31 mouse cellular contexts compared by ENCODE assay signal in genomic region chr10:27307444-27307843, GRCm38 (mm10).
DNase-seq lines count a peak whose midpoint lies in the region; ATAC-seq and TF ChIP-seq lines count a peak whose summit lies in the region.
"Had no signal": no experiment of that assay in that cellular context is flagged by ENCODE, and none has a peak within 500 bp of the region (broad histone marks: within the 10 kb centered on the region; RNA-seq: fewer than 3 reads in every experiment).

No protein-coding gene starts in this region.

- no peaks in the 10 kb centered on the region for H3K27me3 ChIP-seq in hindbrain, embryonic 12.5 days
- H3K27me3 ChIP-seq in hindbrain, postnatal 0 days (ENCODE audit: insufficient read depth, low read length) = no peaks in the 10 kb centered on the region
- H3K27me3 ChIP-seq in hindbrain, embryonic 13.5 days = no peaks in the 10 kb centered on the region
- no peaks in the 10 kb centered on the region for H3K27me3 ChIP-seq in neural tube, embryonic 14.5 days (ENCODE audit: control insufficient read depth, insufficient read depth, low read length)
- no peaks in the 10 kb centered on the region for H3K27me3 ChIP-seq in liver, embryonic 12.5 days (replicated peaks)
- H3K27me3 ChIP-seq: CH12.LX; embryonic facial prominence, embryonic 12.5 days; limb, embryonic 15.5 days had no signal

- H3K4me2 ChIP-seq in hindbrain, embryonic 12.5 days (replicated peaks) = no peak overlapping the region
- no peak overlapping the region for H3K4me2 ChIP-seq in hindbrain, postnatal 0 days (ENCODE audit: low read depth, low read length)
- H3K4me2 ChIP-seq in hindbrain, embryonic 13.5 days = no peak overlapping the region
- no peak overlapping the region for H3K4me2 ChIP-seq in neural tube, embryonic 14.5 days (ENCODE audit: low read depth, low read length)
- H3K4me2 ChIP-seq in liver, embryonic 12.5 days = no peak overlapping the region
- H3K4me2 ChIP-seq: embryonic facial prominence, embryonic 12.5 days; limb, embryonic 15.5 days; lung, embryonic 14.5 days had no signal

- H3K4me1 ChIP-seq in hindbrain, embryonic 12.5 days = no peaks in the 10 kb centered on the region
- no peaks in the 10 kb centered on the region for H3K4me1 ChIP-seq in hindbrain, postnatal 0 days (ENCODE audit: insufficient read depth, low read length)
- no peaks in the 10 kb centered on the region for H3K4me1 ChIP-seq in hindbrain, embryonic 13.5 days (replicated peaks)
- H3K4me1 ChIP-seq in neural tube, embryonic 14.5 days (ENCODE audit: control insufficient read depth, insufficient read depth, low read length) = no peaks in the 10 kb centered on the region
- no peaks in the 10 kb centered on the region for H3K4me1 ChIP-seq in liver, embryonic 12.5 days
- H3K4me1 ChIP-seq: embryonic facial prominence, embryonic 12.5 days; forebrain, embryonic 10.5 days; heart, embryonic 10.5 days; limb, embryonic 10.5 days; limb, embryonic 15.5 days had no signal

- ATAC-seq in hindbrain, embryonic 12.5 days (ENCODE audit: low FRiP score) = peak; percentile 74
- ATAC-seq in hindbrain, postnatal 0 days = no peak
- peak; percentile 66; the same call in 1 of the 2 replicates for ATAC-seq in hindbrain, embryonic 13.5 days (ENCODE audit: low FRiP score)
- ATAC-seq in neural tube, embryonic 14.5 days (ENCODE audit: low read depth) = peak; percentile 71; the same call in 1 of the 2 replicates
- ATAC-seq in liver, embryonic 12.5 days = no peak
- ATAC-seq: inflammation-experienced regulatory T-cells, adult 6 months had no signal

- no peaks in the 10 kb centered on the region for H3K9me3 ChIP-seq in hindbrain, embryonic 12.5 days (replicated peaks)
- no peaks in the 10 kb centered on the region for H3K9me3 ChIP-seq in hindbrain, postnatal 0 days (ENCODE audit: low read length)
- H3K9me3 ChIP-seq in hindbrain, embryonic 13.5 days = no peaks in the 10 kb centered on the region
- H3K9me3 ChIP-seq in neural tube, embryonic 14.5 days (ENCODE audit: control insufficient read depth, low read length) = no peaks in the 10 kb centered on the region
- H3K9me3 ChIP-seq in liver, embryonic 12.5 days (replicated peaks) = no peaks in the 10 kb centered on the region
- H3K9me3 ChIP-seq: embryonic facial prominence, embryonic 12.5 days; forebrain, embryonic 10.5 days; heart, embryonic 10.5 days; limb, embryonic 10.5 days; limb, embryonic 15.5 days had no signal

- no peak for TF ChIP-seq CTCF in hindbrain, postnatal 0 days (IDR thresholded peaks at IDR 0.05; ENCODE audit: low read depth)

- H3K27ac ChIP-seq in hindbrain, embryonic 12.5 days = no peak overlapping the region
- no peak overlapping the region for H3K27ac ChIP-seq in hindbrain, postnatal 0 days
- no peak overlapping the region for H3K27ac ChIP-seq in hindbrain, embryonic 13.5 days
- H3K27ac ChIP-seq in neural tube, embryonic 14.5 days (ENCODE audit: low read depth, low read length) = no peak overlapping the region
- H3K27ac ChIP-seq in liver, embryonic 12.5 days = no peak overlapping the region
- H3K27ac ChIP-seq: embryonic facial prominence, embryonic 12.5 days; forebrain, embryonic 10.5 days; heart, embryonic 10.5 days; limb, embryonic 10.5 days; limb, embryonic 15.5 days; liver, embryonic 14.5 days; stomach, postnatal 0 days had no signal

- WGBS in hindbrain, embryonic 12.5 days = 78% methylated on average over 8 of the region's 8 CpGs
- WGBS in hindbrain, postnatal 0 days = 71% methylated on average over 8 of the region's 8 CpGs
- WGBS in hindbrain, embryonic 13.5 days = 61% methylated on average over 8 of the region's 8 CpGs
- WGBS in neural tube, embryonic 14.5 days = 69% methylated on average over 8 of the region's 8 CpGs
- WGBS in liver, embryonic 12.5 days (ENCODE audit: insufficient replicate concordance) = 70% methylated on average over 8 of the region's 8 CpGs

- no peak overlapping the region for H3K9ac ChIP-seq in hindbrain, embryonic 12.5 days
- no peak overlapping the region for H3K9ac ChIP-seq in hindbrain, postnatal 0 days (replicated peaks; ENCODE audit: low read length)
- H3K9ac ChIP-seq in hindbrain, embryonic 13.5 days = no peak overlapping the region
- no peak overlapping the region for H3K9ac ChIP-seq in neural tube, embryonic 14.5 days (replicated peaks; ENCODE audit: low read depth, low read length)
- no peak overlapping the region for H3K9ac ChIP-seq in liver, embryonic 12.5 days
- H3K9ac ChIP-seq: embryonic facial prominence, embryonic 12.5 days; limb, embryonic 15.5 days; liver, embryonic 14.5 days; lung, embryonic 14.5 days had no signal

- H3K36me3 ChIP-seq in hindbrain, embryonic 12.5 days = no peaks in the 10 kb centered on the region
- H3K36me3 ChIP-seq in hindbrain, postnatal 0 days (ENCODE audit: insufficient read depth, low read length) = no peaks in the 10 kb centered on the region
- H3K36me3 ChIP-seq in hindbrain, embryonic 13.5 days = no peaks in the 10 kb centered on the region
- no peaks in the 10 kb centered on the region for H3K36me3 ChIP-seq in neural tube, embryonic 14.5 days (ENCODE audit: control insufficient read depth, insufficient read depth, low read length)
- H3K36me3 ChIP-seq in liver, embryonic 12.5 days = no peaks in the 10 kb centered on the region
- H3K36me3 ChIP-seq: embryonic facial prominence, embryonic 12.5 days; forebrain, embryonic 10.5 days; heart, embryonic 10.5 days; limb, embryonic 10.5 days; limb, embryonic 15.5 days had no signal

- no peak overlapping the region for H3K4me3 ChIP-seq in hindbrain, embryonic 12.5 days
- H3K4me3 ChIP-seq in hindbrain, postnatal 0 days (ENCODE audit: low read length) = no peak overlapping the region
- H3K4me3 ChIP-seq in hindbrain, embryonic 13.5 days = no peak overlapping the region
- no peak overlapping the region for H3K4me3 ChIP-seq in neural tube, embryonic 14.5 days (ENCODE audit: low read depth, low read length)
- no peak overlapping the region for H3K4me3 ChIP-seq in liver, embryonic 12.5 days
- H3K4me3 ChIP-seq: embryonic facial prominence, embryonic 12.5 days; forebrain, embryonic 10.5 days; heart, embryonic 10.5 days; limb, embryonic 10.5 days; limb, embryonic 15.5 days had no signal

- DNase-seq in embryo, embryonic 10.5 days (ENCODE audit: low spot score) = peak; percentile 7
- no peak for DNase-seq in embryo, embryonic 11 days
- DNase-seq in hindbrain, postnatal 0 days (ENCODE audit: low spot score) = no peak
- no peak for DNase-seq in frontal cortex, adult 2 months (ENCODE audit: extremely low spot score in 1 of 2, low spot score in 1 of 2)
- DNase-seq: adrenal gland, adult 8-10 months; cerebellum, adult 2 months; cerebellum, postnatal 14 days; gastrocnemius, postnatal 25 days; heart, adult 11 months; heart, postnatal 36 days; kidney, adult 11 months; kidney, postnatal 14 days; layer of hippocampus, adult 9-11 months; lung, embryonic 14.5 days; lung, postnatal 14 days; right cerebral cortex, postnatal 4 days; thymus, adult 18-20 months; thymus, postnatal 4 days had no signal

Comparison
In these comparisons a context has a peak if more than half of its experiments do, and no peak if none do; other contexts are left out.
1. ATAC-seq: peak in hindbrain, embryonic 12.5 days (single experiment), hindbrain, embryonic 13.5 days (single experiment) and neural tube, embryonic 14.5 days (single experiment); none in hindbrain, postnatal 0 days (single experiment) and liver, embryonic 12.5 days (single experiment).